Mouse (Mus musculus) kidney, postnatal 10 days (tissue): ENCODE measurements around the gene Tns1.
A peak's percentile ranks its signal among the peaks of the same experiment; 100 is the strongest.

Experiments
- DNase-seq: peaks from one replicate; pipeline ENCODE4 v3.0.0; 2021; ENCODE audit warnings: mixed read lengths

Tns1 gene

DNA sequence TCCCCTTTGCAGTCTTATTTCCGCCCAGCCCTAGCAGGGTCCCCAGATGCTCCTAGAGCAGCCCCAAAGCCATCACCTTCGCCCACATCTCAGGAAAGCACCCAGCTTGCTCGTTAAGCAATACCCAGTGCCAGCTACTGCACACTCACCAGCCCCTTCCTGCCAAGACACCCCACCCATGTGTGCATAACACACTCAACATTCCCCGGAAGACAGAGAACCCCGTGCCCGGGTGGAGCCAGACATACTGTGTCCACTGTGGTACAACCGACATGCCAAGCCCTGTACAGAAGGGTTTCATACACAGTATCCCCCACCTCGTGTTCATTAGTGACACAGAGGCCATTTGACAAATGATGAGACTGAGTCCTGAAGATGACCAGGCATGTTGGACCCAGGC lies 195.9 kb downstream of the Tns1 start:
- no peak for DNase-seq

DNA sequence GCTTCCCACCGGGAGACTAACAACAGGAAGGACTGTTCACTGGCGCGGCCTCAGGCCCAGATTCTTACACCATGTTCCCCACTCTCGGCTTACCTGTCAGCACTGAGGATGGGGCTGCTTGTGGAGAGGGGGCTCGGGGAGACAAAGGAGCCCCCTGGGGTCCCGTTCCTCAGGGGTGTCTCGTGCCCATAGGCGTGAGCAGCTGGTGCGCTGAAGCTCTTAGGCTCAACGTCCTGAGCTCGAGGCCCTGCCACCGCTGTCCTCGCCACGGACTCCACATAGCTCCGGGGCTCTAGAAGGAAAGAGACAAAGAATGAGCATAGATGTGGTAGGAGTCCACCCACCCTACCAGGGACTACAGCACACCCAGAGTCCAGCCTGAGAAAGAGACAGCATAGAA lies 196.4 kb downstream of the Tns1 start:
- no peak for DNase-seq

DNA sequence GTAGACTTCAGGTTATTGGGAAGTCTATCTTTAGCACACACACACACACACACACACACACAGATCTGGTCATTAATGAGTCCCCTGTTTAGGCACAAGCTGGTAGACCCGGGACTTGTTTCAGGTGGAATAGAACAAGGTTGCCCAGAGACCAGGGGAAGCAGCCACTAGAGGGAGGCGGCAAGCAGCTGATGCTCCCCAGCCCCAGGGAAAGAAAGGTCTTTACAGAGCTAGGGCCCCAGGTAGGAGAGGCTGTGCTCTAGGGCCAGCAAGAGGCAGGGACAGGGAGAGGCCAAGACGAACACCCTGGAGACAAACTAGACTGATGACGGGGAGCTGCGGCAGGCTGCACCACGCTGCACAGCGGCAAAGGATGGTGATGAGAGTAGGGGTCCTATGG lies 198.0 kb downstream of the Tns1 start:
- peak; percentile 64 for DNase-seq

DNA sequence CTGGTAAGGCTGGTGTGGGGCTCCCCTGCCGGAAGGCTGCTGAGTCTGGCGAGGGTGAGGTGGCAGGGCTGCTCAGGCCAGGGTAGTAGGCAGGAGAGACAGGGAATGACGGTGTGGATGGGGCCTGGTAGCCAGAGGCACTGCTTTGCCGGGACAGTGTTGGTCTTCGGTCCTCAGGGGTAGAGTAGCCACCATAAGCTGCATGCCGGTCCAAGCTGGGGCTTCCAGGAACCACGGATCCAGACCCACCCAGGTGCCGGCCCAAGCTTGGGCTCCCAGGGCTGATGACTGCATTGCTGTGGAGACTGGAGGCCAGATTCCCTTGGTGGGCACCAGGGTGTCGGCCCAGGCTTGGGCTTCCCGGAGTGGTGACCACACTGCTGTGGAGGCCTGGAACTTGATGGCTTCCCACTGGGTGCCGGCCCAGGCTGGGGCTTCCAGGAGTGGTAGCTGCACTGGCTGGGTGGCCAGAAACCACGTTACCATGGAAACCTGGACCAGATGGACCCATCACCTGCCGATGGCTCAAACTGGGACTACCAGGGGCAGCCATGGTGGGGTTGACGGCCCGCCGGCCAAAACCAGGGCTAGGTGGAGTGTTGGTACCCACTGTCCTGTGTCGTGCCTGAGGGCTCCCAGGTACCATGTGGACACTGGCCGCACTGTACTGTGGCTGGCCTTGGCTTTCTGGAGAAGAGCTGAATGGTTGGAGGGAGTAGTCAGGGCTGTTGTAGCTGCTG lies 199.2 kb downstream of the Tns1 start:
- no peak for DNase-seq

DNA sequence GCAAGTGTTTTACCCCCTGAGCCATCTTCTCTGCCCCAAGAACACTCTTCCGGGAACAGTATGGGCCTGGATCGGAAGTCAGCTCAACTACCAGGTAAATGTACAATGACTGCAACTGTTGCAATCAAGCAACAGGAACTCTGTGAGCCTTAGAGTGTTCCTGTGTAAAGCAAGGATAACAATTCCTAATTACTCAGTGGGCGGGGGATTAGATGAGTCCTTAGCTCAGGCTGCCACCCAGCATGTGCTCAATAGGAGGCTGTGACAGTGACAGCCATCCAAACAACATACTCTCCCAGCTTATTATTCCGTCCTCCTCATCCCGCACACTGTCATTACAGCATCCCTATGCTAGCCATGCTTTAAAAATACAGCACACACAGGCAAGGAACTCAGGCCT lies 200.0 kb downstream of the Tns1 start:
- DNase-seq, result no peak

DNA sequence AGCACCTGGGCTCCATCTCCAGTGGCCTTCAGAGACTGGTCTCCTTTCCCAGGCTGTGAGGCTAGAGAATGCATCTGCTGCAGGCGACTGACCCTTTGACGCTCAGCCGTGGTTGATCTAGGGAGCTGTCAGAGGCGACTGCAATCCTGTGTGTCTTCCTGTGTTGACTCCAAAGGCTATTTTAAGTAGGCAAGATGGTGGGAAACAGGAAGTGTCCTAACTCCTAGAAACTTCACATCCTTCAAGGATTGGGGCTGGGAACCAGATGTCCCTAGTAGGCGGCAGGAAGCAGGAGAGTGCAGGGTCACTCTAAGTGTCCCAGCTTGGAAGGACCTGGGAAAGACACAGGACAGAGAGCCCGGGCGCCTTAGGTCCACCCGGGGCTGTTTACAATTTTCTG lies 201.1 kb downstream of the Tns1 start:
- peak; percentile 62 for DNase-seq

DNA sequence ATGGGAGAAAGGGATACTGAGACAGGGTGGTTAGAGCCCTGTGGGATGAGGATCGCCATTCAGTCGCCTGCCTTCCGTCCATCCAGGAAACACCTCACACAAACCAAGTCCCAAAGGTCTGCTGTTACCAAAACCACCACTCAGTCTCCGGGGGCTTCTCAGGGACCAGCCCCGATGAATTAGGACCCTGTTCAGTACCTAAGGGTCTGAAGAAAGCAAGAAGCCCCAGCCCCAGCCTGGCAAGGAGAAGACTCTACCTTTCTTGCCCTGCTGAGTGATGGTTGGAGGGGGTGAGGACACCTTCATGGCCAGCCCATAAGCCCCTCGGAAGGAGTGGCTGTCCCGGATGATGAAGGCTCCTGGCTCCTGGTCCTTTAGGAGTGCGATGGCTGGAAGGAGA lies 203.5 kb downstream of the Tns1 start:
- peak; percentile 5 for DNase-seq

DNA sequence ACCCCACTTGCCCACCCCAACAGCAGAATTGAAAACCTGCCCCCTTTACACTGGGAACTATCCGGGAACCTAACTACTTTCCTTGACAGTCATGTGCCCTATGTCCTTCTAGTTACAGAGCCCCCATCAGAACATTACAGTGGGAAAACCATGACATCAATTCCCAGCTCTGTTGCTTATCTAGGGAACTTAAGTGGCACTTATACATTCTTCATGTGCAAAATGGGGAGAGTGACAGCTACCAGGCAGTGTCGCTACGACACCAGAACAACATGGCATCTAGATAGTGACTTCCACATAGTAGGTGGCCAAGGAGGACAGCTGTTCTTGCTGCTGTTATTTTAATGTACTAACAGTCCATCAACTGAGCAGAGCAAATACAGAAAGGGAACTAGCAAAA lies 204.3 kb downstream of the Tns1 start:
- peak; percentile 2 for DNase-seq

DNA sequence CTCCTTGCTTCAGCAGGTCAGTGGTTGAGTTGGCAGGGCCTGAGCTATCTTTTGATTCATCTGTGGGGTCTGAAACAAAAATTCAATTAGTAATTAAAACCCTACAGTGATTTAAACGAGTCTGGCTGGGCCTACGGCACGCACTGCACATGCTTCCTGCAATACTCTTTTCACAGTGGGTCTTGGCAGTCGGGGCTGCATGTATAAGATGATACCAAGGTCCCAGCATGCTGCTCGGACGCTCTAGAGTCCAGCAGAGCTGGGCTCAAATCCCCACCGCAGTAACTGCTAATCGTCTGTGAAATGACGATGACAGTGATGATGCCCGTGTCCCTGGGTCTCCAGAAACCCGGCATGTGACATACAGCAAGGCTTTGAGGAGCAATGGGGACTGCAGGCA lies 206.2 kb downstream of the Tns1 start:
- peak; percentile 2 for DNase-seq

DNA sequence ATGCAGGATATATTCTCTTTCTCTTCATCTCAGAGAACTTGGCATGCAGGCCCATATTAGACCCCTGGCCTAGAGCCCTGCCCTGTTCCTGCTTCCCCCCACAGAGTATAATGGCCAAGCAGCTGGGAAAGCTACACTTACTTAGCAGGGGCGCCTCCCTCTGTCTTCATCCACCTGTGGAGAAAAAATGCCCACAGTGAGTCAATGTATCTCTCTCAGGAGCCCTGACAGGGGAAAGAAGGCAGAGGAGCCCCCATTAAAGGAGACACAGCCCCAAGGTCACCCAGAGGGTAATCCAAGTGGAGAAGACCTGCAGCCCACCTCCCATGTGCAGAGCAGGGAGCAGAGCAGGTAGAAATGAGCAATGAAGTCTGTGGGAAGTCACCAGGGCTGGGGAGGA lies 208.0 kb downstream of the Tns1 start:
- peak; percentile 5 for DNase-seq

DNA sequence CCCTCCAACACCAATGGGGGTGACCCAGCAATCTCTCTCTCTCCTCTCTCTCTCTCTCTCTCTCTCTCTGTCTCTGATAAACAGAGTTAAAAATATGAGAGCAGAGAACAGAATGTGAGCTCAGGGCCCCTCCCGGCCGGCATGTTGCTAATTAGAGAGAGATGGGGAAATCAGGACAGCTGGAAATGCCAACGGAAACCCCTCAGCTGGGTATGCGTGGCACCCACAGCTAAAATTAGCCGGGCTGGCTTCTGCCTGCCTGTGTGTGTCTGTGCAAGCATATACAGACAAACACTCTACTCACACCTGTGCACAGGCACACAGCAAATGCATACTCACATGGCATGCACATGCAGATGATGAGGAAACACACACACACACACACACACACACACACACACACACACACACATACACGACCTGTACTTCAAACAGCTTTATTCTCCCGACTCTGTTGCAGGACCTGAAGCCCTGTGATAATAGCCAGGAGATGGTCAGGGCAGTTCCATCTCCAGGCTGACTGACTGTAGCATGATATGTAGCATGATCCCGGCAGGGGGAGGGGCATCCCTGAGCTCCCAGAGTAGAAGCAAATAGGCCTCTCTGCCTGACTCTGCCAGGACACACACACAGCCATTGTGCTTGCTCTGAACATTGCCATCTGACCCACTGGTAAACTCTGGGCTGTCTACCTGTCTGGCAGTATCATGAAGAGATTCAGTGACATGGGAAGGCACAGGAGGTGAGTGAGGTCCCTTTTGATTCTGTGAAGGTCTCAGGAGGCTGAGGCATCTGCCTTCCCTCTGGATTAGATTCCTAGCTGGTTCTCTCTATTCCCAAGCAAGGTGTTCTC lies 208.8 kb downstream of the Tns1 start:
- peak; percentile 21 for DNase-seq

DNA sequence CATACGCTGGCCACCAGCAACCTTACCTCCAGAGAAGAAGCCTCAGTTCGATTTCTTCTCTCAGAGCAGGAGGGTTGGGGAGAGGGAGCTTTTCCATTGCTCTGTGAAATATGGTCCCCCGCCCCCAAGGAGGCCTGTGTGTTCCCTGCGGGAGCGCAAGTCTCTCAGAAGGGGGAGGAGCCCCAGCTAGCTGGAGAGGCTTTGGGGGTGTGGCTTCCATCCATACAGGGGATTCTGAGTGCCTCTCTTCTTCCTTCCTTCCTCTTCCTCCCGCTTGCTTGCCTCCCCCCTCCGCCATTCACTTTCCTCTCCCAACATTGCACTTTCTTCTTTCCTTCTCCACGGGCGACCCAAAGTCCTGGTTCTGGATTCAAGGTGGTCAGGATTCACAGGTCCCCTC lies 210.2 kb downstream of the Tns1 start:
- DNase-seq, result peak; percentile 28

DNA sequence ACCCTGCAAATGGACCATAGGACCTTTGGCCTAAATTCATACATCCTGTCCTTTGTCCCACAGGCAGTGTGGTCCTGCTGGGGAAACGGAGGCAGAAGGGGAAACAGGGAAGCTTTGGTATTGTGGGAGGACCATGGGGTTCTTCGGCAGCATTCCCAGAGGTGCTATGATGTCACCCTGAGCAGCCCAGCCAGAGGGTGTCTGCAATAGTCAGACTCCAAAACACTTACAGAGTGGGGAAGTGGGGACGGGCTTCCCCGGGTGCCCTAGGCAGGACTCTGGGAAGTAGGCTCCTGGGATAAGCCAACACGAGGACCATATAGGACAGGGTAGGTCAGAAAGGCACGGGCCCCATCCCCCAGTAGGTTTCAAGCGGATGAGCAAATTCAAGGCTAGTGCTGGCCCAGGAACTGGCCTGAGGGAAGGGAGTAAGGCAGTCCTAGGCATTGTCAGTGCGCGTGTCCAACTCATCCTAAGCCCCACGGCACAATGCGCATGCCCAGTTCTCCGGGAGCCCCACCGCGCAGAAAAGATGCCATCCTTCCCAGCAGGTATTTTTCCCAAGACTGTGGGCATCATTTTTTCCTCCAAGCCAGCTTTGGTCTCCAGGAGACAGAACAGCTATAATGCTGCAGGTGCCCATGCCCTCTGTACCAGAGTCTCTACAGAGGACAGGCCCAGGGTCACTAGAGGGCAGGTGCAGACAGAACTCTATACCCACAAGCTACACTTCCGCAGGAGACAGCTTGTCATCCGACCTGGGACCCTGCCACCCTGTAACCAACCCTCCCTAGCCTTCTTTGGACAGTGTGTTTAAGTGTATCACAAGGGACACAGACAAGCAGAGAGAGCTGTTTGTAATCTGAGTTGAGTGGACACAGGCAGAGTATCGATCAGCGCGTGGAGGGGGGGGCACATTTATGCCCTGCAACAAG lies 210.9 kb downstream of the Tns1 start:
- DNase-seq, result peak; percentile 11

DNA sequence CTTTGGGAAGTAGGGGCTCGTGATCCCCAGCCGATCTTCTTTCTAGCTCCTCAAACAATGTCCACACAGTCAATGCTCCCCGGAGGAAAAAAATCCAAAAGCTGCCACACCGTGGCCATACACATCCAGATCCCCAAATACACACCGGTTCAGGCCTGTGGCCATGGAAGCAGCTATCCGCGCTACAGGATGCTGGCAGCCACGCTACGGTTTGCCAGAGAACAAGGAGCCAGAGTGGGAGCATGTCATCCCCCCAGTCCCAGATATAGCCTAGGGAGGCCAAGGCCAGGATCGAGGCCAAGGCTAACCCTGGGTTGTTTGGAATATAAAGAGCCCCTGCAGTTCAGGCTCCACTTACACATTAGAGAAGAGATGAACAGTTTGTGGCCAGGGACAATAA lies 211.8 kb downstream of the Tns1 start:
- DNase-seq, result peak; percentile 12

DNA sequence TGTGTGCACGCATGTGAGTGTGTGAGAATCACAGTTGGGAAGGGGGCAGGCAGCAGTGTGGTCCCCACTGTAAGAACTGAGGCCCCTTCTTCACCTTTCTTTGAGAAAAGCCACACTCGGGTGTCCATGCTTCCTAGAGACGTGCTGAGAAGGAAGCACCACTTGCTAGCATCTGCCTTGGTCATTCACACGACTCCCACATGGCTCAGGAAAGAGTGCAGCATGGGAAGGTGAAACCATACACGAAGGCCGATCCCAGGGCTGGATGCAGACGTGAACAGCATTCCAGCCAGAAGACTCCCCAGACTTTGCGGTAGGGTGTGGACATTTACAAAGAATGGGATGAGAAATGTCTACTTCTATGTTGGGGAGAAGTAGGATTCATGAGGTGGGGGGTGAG lies 212.3 kb downstream of the Tns1 start:
- DNase-seq, result peak; percentile 7

DNA sequence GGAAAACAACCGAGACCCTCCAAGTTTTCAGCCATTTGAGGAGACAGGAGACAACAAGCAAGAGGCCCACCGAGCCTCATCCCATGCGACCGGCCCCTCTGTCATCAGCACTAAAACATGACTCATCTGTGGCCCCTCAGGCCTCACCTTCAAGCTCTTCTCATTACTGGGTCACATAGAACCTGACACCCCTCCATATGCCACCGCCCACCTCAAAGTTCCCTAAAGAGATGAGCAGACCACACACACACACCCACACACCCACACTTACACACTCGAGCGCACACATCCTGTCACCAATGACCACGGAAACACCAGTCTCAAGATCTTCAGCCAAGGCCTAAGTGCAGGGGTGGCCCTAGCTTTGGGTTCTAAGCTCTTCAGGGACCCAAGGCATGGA lies 213.5 kb downstream of the Tns1 start:
- peak; percentile 11 for DNase-seq

DNA sequence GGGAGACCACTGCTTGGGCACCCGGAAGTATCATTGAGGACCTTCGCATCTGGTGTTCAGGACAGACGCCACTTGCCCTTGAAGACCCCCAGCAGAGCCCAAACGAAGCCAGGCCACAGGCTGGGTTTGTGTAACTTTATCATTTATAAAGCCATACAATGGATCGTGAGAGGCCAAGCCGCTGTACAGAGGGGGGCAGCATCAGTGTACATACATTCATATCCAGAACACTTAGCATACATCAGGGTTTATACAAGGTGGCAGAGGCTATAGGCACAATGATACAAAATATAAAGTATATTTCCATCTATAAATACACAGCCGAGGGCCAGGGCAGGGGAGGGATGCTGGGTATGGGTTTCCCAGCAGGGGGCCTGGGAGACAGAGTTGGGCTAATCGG lies 214.1 kb downstream of the Tns1 start:
- DNase-seq, result peak; percentile 6

DNA sequence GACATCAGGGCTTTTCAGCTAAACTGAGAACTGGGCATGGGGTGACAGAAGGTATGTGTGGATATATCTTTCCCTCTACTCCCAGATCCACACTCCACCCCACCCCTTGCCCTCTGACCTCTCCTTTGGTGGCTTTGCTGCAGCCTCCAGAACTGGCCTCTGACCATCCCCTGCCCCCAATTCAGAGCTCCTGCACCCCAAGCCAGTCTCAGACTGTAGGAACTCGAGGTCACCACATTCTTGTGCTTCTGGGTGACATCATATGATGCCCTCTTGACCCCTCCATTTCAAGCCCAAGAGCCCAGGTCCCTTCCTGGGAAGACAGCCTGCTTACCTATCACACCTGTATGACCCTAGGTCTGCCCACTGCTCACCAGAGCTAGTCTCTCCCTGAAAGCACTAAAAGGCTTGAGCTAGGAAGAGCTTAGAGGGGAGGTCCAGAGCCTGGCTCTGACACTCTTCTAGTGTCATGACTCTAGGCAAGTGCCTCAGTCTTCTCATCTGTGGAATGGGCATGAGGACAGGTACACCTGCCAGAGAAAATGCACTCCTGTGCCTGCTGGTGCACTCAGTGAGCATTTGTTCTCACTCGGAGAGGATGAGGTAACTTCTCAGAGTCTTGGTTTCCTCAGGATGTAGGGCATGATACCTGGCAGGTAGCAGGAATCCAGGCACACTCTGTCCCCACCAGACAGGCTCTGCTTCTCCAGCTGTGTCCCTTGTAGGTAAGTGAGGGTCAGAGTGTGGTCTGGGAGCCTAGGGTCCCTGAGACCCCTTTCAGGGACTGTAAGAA lies 214.9 kb downstream of the Tns1 start:
- peak; percentile 36 for DNase-seq

DNA sequence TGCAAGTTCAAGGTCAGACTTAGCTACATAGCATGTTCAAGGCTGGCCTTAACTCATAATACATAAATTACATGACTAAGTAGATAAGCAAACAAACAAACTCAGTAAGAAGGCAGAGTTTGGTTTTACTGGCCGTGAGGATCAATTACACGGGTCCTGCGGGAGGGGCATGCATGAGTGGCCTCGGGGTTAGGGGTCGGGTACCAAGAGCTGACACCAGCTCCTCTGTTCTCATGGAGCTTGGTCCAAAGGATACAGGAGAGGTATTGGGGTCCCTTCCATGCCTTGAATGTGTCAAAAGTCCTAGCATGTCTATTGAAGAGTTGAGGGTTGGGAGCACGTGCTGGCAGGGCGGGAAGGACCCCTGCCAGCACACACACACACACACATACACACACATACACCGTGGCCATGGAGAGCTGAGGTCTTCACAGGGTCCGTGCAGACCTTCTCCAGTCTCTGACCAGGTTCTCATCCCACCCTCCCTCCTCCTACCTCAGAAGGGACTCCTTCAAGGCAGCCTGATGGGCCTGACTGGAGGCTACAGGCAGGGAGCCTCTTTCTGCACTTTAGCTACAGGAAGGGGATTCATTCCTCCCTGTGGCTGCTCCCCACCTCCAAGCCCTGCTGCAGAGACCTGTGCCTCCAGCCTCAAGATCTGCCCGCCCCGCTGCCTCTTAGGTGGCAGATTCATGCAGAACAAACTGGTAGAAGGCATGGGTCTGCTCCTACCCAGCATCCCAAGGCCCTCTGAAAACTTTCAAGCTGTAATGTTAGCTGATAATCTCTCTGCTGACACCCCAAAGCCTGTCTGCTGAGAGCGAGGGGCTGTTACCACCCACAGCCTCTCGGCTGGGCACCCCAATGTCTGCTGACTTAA lies 215.9 kb downstream of the Tns1 start:
- peak; percentile 30 for DNase-seq

DNA sequence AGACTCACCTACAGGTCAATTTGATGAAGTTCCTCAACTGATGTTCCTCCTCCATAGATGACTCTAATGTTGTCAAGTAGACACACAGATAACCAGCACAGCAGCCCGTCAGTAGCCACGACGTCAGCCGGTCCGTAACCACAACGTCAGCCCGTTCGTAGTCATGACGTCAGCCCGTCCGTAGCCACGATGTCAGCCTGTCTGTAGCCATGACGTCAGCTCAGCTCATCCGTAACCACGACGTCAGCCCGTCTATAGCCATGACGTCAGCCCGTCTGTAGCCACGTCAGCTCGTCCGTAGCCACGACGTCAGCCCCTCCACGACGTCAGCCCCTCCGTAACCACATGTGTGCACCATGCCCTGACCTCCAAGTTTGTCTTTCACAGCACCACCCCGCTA lies 217.1 kb downstream of the Tns1 start:
- no peak for DNase-seq

DNA sequence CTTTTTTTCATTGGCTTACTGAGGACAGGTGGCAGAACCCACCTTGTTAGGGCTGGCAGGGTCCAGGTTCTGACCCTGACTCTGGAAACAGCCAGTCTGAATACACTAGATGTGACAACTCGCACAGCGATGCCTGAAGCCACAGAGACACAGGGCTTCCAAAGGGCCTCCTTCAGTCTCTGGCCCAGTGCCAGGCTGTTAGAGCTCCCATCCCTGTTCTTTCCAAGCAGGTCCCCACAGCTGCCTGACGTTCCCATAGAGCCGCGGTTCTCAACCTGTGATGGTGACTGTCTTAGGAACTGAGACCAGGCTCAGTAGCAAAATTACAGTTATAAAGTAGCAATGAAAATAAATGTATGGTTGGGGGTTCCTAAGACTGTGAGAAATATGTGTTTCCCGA lies 217.9 kb downstream of the Tns1 start:
- peak; percentile 62 for DNase-seq
